Mouse (Mus musculus) embryo, embryonic 10 days (tissue): ENCODE measurements at regions not wholly inside any gene's neighbourhood (a gene's known extent, or its start where the extent isn't known, plus 50 kb on each side); places are given as distances from the start of the nearest gene placed in this dataset.

Experiments used
- DNase-seq: peaks from one replicate; pipeline ENCODE4 v3.0.0-alpha.2; 2015; ENCODE audit warnings: low spot score

GRCm38 (mm10) chr12:32653096-32653495, 166.2 kb upstream of the Nampt start:
- DNase-seq, result no peak

- DNase-seq, result no peak
Observed at GRCm38 (mm10) chr12:32656194-32656593, 163.2 kb upstream of the Nampt start.

GRCm38 (mm10) chr12:32661782-32662413, 157.4 kb upstream of the Nampt start:
- DNase-seq, result no peak

- no peak for DNase-seq
Observed at GRCm38 (mm10) chr12:32666040-32666439, 153.3 kb upstream of the Nampt start.

GRCm38 (mm10) chr12:32677908-32678307, 141.4 kb upstream of the Nampt start:
- no peak for DNase-seq

GRCm38 (mm10) chr12:32678756-32679155, 140.6 kb upstream of the Nampt start:
- DNase-seq, result no peak

- no peak for DNase-seq
Observed at GRCm38 (mm10) chr12:32681910-32682309, 137.4 kb upstream of the Nampt start.

GRCm38 (mm10) chr12:32683375-32683774, 136.0 kb upstream of the Nampt start:
- no peak for DNase-seq

GRCm38 (mm10) chr12:32685788-32686385, 133.5 kb upstream of the Nampt start:
- DNase-seq, result no peak

GRCm38 (mm10) chr12:32689361-32689760, 130.0 kb upstream of the Nampt start:
- no peak for DNase-seq

- DNase-seq, result no peak
Observed at GRCm38 (mm10) chr12:32690096-32690495, 129.2 kb upstream of the Nampt start.

- DNase-seq, result no peak
Observed at GRCm38 (mm10) chr12:32692081-32692819, 127.1 kb upstream of the Nampt start.

- no peak for DNase-seq
Observed at GRCm38 (mm10) chr12:32692962-32693361, 126.4 kb upstream of the Nampt start.

GRCm38 (mm10) chr12:32693678-32694077, 125.7 kb upstream of the Nampt start:
- no peak for DNase-seq

GRCm38 (mm10) chr12:32696832-32697231, 122.5 kb upstream of the Nampt start:
- no peak for DNase-seq

GRCm38 (mm10) chr12:32709188-32709587, 110.2 kb upstream of the Nampt start:
- DNase-seq, result no peak

GRCm38 (mm10) chr12:32717129-32717921, 102.0 kb upstream of the Nampt start:
- no peak for DNase-seq

- no peak for DNase-seq
Observed at GRCm38 (mm10) chr12:32719203-32719602, 100.1 kb upstream of the Nampt start.

- no peak for DNase-seq
Observed at GRCm38 (mm10) chr12:32724451-32725188, 94.7 kb upstream of the Nampt start.

- no peak for DNase-seq
Observed at GRCm38 (mm10) chr12:32727539-32727938, 91.8 kb upstream of the Nampt start.

- no peak for DNase-seq
Observed at GRCm38 (mm10) chr12:32728425-32728824, 90.9 kb upstream of the Nampt start.

GRCm38 (mm10) chr12:32735224-32735623, 84.1 kb upstream of the Nampt start:
- DNase-seq, result no peak
